Mouse (Mus musculus) heart, embryonic 10.5 days (tissue): ENCODE measurements around the gene Tmub2. TPM values are rescaled to one million over a fixed set of nuclear protein-coding genes. Genes with fewer than 3 reads are reported as not detected.
"Not testable (repeated sequence)": the region's sequence is repeated elsewhere in the genome, so short reads cannot be mapped to it uniquely, and the experiment has no call there.

Experiments
- DNase-seq: peaks from one replicate; pipeline ENCODE4 v3.0.0-alpha.2; 2017; ENCODE audit warnings: low spot score
- H3K27ac ChIP-seq: fragments of 300-500 bp; sonication (generic); 2 replicates; pipeline ENCODE4 v1.5.1; 2016; ENCODE audit warnings: mild to moderate bottlenecking
- H3K27me3 ChIP-seq: fragments of 300-500 bp; sonication (generic); 2 replicates; pipeline ENCODE4 v1.6.1; 2016; ENCODE audit warnings: mild to moderate bottlenecking; ENCODE audit not compliant: poor library complexity, insufficient read depth, severe bottlenecking
- H3K36me3 ChIP-seq: fragments of 300-500 bp; sonication (generic); 2 replicates; pipeline ENCODE4 v1.6.1; 2016; ENCODE audit warnings: mild to moderate bottlenecking, moderate library complexity
- H3K4me1 ChIP-seq: fragments of 300-500 bp; sonication (generic); 2 replicates; pipeline ENCODE4 v1.6.1; 2016; ENCODE audit warnings: mild to moderate bottlenecking
- H3K4me3 ChIP-seq: fragments of 300-500 bp; sonication (generic); 2 replicates; pipeline ENCODE4 v1.5.1; 2016; ENCODE audit warnings: mild to moderate bottlenecking, moderate library complexity
- H3K9me3 ChIP-seq: fragments of 300-500 bp; sonication (generic); 2 replicates; pipeline ENCODE4 v1.6.1; 2016; ENCODE audit warnings: mild to moderate bottlenecking, moderate library complexity
- WGBS: fragments of 180-500 bp; shearing (Covaris S2); methylation state at CpG from one replicate; pipeline ENCODE4 v1.1.7; 2016; 5-methylcytosine and 5-hydroxymethylcytosine counted together
- polyA plus RNA-seq: library from polyadenylated mRNA; unstranded; fragments of >200 nt; fragmentation: Nextera tagmentation; extraction: Ambion mirVana; gene quantifications from 2 replicates; pipeline ENCODE4 v1.2.1, GENCODE M21; 2016

The Tmub2 gene
- polyA plus RNA-seq, 1 experiment from 2014 or later = 41.8 TPM

GRCm38 (mm10) chr11:102258095-102258494 is 26.6 kb upstream of the Tmub2 start:
- peaks cover 59% of the 10 kb centered on the region for H3K36me3 ChIP-seq
- H3K27ac ChIP-seq = no peak overlapping the region
- whole genome bisulfite sequencing = 64% methylated on average over 6 of the region's 6 CpGs

GRCm38 (mm10) chr11:102258521-102258920 is 26.2 kb upstream of the Tmub2 start:
- 89% methylated on average over 3 of the region's 3 CpGs for WGBS
- H3K36me3 ChIP-seq = peaks cover 63% of the 10 kb centered on the region

More at GRCm38 (mm10) chr11:102258095-102258494, 26.6 kb upstream of the Tmub2 start:
- no peak for DNase-seq
- peaks cover 46% of the 10 kb centered on the region for H3K4me1 ChIP-seq
- no peak overlapping the region for H3K4me3 ChIP-seq
- H3K27me3 ChIP-seq = no peaks in the 10 kb centered on the region
- H3K9me3 ChIP-seq = no peaks in the 10 kb centered on the region

GRCm38 (mm10) chr11:102263211-102263610 is 21.5 kb upstream of the Tmub2 start:
- peaks cover 60% of the 10 kb centered on the region for H3K36me3 ChIP-seq
- no peak for DNase-seq

More at GRCm38 (mm10) chr11:102258521-102258920, 26.2 kb upstream of the Tmub2 start:
- Histone ChIP-seq H3K9me3 (no peaks in the 10 kb centered on the region), H3K4me3 (no peak overlapping the region), H3K27ac (no peak overlapping the region), H3K4me1 (peaks cover 45% of the 10 kb centered on the region), H3K27me3 (no peaks in the 10 kb centered on the region)
- no peak for DNase-seq

GRCm38 (mm10) chr11:102265816-102266215 is 18.9 kb upstream of the Tmub2 start:
- no peaks in the 10 kb centered on the region for H3K9me3 ChIP-seq
- no peak overlapping the region for H3K4me3 ChIP-seq
- DNase-seq = no peak
- H3K27me3 ChIP-seq = 0 out of 2 replicates have a peak, but pooled peaks cover 11% of the 10 kb centered on the region
- WGBS = 58% methylated on average over 14 of the region's 14 CpGs
- H3K4me1 ChIP-seq = peaks cover 30% of the 10 kb centered on the region
- peaks cover 38% of the 10 kb centered on the region for H3K36me3 ChIP-seq
- peak overlapping the region; percentile 62 for H3K27ac ChIP-seq

More at GRCm38 (mm10) chr11:102263211-102263610, 21.5 kb upstream of the Tmub2 start:
- H3K27me3 ChIP-seq = 0 out of 2 replicates have a peak, but pooled peaks cover 4% of the 10 kb centered on the region
- H3K4me1 ChIP-seq = peaks cover 23% of the 10 kb centered on the region
- no peak overlapping the region for H3K4me3 ChIP-seq
- WGBS = 92% methylated on average over 7 of the region's 7 CpGs
- H3K9me3 ChIP-seq = no peaks in the 10 kb centered on the region
- no peak overlapping the region for H3K27ac ChIP-seq

- Histone ChIP-seq H3K27ac (0 out of 2 replicates have a peak overlapping the region, but pooled peaks have one; percentile 62), H3K9me3 (no peaks in the 10 kb centered on the region), H3K4me3 (no peak overlapping the region), H3K4me1 (peaks cover 30% of the 10 kb centered on the region), H3K36me3 (peaks cover 32% of the 10 kb centered on the region), H3K27me3 (0 out of 2 replicates have a peak, but pooled peaks cover 11% of the 10 kb centered on the region)
- no peak for DNase-seq
- 86% methylated on average over 8 of the region's 8 CpGs for WGBS
Measured at GRCm38 (mm10) chr11:102266631-102267355, 17.9 kb upstream of the Tmub2 start.

- 6% methylated on average over 11 of the region's 11 CpGs for WGBS
- H3K36me3 ChIP-seq = peaks cover 25% of the 10 kb centered on the region
- H3K4me1 ChIP-seq = peaks cover 30% of the 10 kb centered on the region
- 0 out of 2 replicates have a peak, but pooled peaks cover 11% of the 10 kb centered on the region for H3K27me3 ChIP-seq
- H3K27ac ChIP-seq = peak overlapping the region; percentile 57
- peak overlapping the region; percentile 6; the same call in 1 of the 2 replicates for H3K4me3 ChIP-seq
- no peaks in the 10 kb centered on the region for H3K9me3 ChIP-seq
- no peak for DNase-seq
Measured at GRCm38 (mm10) chr11:102267480-102267879, 17.3 kb upstream of the Tmub2 start.

- 82% methylated on average over 12 of the region's 12 CpGs for WGBS
- peak within 1 kb of the TSS; percentile 6; the same call in 1 of the 2 replicates for H3K4me3 ChIP-seq
Measured at GRCm38 (mm10) chr11:102268520-102269244, 16.0 kb upstream of the Tmub2 start, which contains the start of gene Asb16. Gene Asb16 (plus strand): TSS chr11:102268743.

GRCm38 (mm10) chr11:102276411-102276915 is 8.3 kb upstream of the Tmub2 start:
- DNase-seq = no peak
- 3% methylated on average over 33 of the region's 33 CpGs for WGBS
- Histone ChIP-seq H3K4me3 (peak overlapping the region; percentile 62), H3K9me3 (no peaks in the 10 kb centered on the region), H3K4me1 (peaks cover 12% of the 10 kb centered on the region), H3K36me3 (no peaks in the 10 kb centered on the region), H3K27ac (peak overlapping the region; percentile 85), H3K27me3 (peaks cover 21% of the 10 kb centered on the region)

More at GRCm38 (mm10) chr11:102268520-102269244, 16.0 kb upstream of the Tmub2 start, which contains the start of gene Asb16:
- no peaks in the 10 kb centered on the region for H3K9me3 ChIP-seq
- H3K4me1 ChIP-seq = peaks cover 30% of the 10 kb centered on the region
- peak within 1 kb of the TSS; percentile 57 for H3K27ac ChIP-seq
- H3K36me3 ChIP-seq = peaks cover 15% of the 10 kb centered on the region
- DNase-seq = no peak
- 0 out of 2 replicates have a peak, but pooled peaks cover 11% of the 10 kb centered on the region for H3K27me3 ChIP-seq

GRCm38 (mm10) chr11:102277754-102278153 is 7.0 kb upstream of the Tmub2 start:
- WGBS = 62% methylated on average over 11 of the region's 12 CpGs
- Histone ChIP-seq H3K36me3 (no peaks in the 10 kb centered on the region), H3K9me3 (no peaks in the 10 kb centered on the region), H3K27ac (no peak overlapping the region), H3K27me3 (peaks cover 21% of the 10 kb centered on the region), H3K4me1 (peaks cover 12% of the 10 kb centered on the region), H3K4me3 (no peak overlapping the region)
- no peak for DNase-seq

- WGBS = 88% methylated on average over 3 of the region's 3 CpGs
- H3K27me3 ChIP-seq = peaks cover 21% of the 10 kb centered on the region
- no peak for DNase-seq
- H3K9me3 ChIP-seq = no peaks in the 10 kb centered on the region
- H3K4me3 ChIP-seq = no peak overlapping the region
- no peaks in the 10 kb centered on the region for H3K36me3 ChIP-seq
- H3K4me1 ChIP-seq = peaks cover 12% of the 10 kb centered on the region
- no peak overlapping the region for H3K27ac ChIP-seq
Measured at GRCm38 (mm10) chr11:102279595-102279994, 5.1 kb upstream of the Tmub2 start.

- H3K36me3 ChIP-seq, DNase-seq, H3K9me3 ChIP-seq, H3K4me3 ChIP-seq, H3K27ac ChIP-seq: not testable (repeated sequence)
- peaks cover 18% of the 10 kb centered on the region for H3K27me3 ChIP-seq
- WGBS = 73% methylated on average over 6 of the region's 6 CpGs
- H3K4me1 ChIP-seq = peaks cover 12% of the 10 kb centered on the region
Measured at GRCm38 (mm10) chr11:102280267-102280666, 4.5 kb upstream of the Tmub2 start.

- H3K36me3 ChIP-seq = peaks cover 18% of the 10 kb centered on the region
- no peak for DNase-seq
- no peaks in the 10 kb centered on the region for H3K9me3 ChIP-seq
- 80% methylated on average over 6 of the region's 6 CpGs for WGBS
- H3K4me3 ChIP-seq = peak overlapping the region; percentile 76
- peaks cover 18% of the 10 kb centered on the region for H3K4me1 ChIP-seq
- H3K27ac ChIP-seq = no peak overlapping the region
- H3K27me3 ChIP-seq = no peaks in the 10 kb centered on the region
Measured at GRCm38 (mm10) chr11:102283922-102284321, 809 bp upstream of the Tmub2 start.
